Mouse (Mus musculus) liver, embryonic 14.5 days (tissue): ENCODE results near the gene H2-DMa.

Experiments used
- CTCF ChIP-seq: IDR thresholded peaks from 2 replicates; pipeline ENCODE4 v1.5.1; 2016; ENCODE audit warnings: antibody characterized with exemption, low read depth, control low read depth
- EP300 ChIP-seq: IDR thresholded peaks from 2 replicates; pipeline ENCODE4 v1.6.1; 2016; ENCODE audit warnings: antibody characterized with exemption, low read depth

DNA sequence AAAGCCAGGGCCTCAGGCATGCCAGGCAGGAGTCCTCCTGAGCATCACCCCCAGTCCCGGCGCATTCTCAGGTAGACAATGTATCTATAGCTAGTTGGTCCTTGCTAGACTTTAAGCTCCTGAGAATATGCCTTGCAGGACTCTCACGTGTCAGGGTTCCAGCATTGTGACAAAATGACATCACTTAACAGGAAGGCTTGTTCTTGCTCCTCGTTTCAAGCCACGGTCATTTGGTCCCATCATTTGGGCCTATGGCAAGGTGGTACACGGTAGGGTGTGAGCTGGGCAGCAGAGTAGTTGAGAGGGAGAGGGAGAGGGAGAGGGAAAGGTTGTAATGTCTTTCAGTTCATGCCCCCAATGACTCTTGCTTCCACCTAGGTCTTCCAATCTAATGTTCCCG lies 12.6 kb downstream of the H2-DMa start:
- TF ChIP-seq CTCF (no peak), EP300 (no peak)
